Mouse (Mus musculus) embryonic fibroblast, embryonic 13.5 days (primary cell): Measurements from ENCODE around the gene Gm1673.

Source experiments
- CTCF ChIP-seq: IDR thresholded peaks from 2 replicates; pipeline ENCODE4 v1.5.1; 2011; ENCODE audit warnings: mild to moderate bottlenecking, control low read depth, low read length, moderate library complexity, borderline replicate concordance; ENCODE audit not compliant: insufficient read depth
- POLR2A ChIP-seq: IDR thresholded peaks from 2 replicates; pipeline ENCODE4 v1.6.1; 2011; ENCODE audit warnings: low read depth, mild to moderate bottlenecking, control low read depth, low read length, moderate library complexity

- TF ChIP-seq POLR2A, result no peak
- no peak for TF ChIP-seq CTCF
Measured at GRCm38 (mm10) chr5:33976267-33976666, 7.0 kb upstream of the Gm1673 start.
